Mouse (Mus musculus): ENCODE measurements around the gene Mib2.

- TF ChIP-seq USF1 (IDR thresholded peaks at IDR 0.05; ENCODE audit: low read depth, low read length) (no peak), CTCF (conservative IDR thresholded peaks at IDR 0.05 in 1 of 2, IDR thresholded peaks at IDR 0.05 in 1 of 2; ENCODE audit: low read depth in 2 of 2, low read length in 2 of 2) (no peak)
These were observed 23.4 kb upstream of the Mib2 start for GRCm38 (mm10) chr4:155692421-155692820.

Measured in CH12.LX (cell line).